In the genomic region with DNA sequence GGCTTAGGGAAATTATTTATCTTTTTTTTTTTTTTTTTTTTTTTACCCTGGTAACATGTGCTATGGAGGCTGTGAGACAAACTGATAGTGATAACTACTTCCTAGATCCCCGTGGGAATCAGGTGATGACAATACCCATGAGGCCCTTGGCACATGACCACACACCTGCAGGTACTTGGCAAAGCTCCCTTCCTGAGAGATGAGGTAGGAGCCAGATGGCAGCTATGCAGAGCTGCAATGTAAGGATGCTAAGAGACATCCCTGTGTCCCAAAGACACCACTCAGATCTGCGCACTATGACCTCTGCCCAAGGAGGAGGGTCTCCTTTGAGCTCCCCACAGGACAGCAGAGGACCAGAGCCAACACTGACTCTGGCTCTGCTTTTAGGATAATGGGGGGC, we compare ENCODE assay signal across 26 mouse cellular contexts.
DNase-seq lines count a peak whose midpoint lies in the region; ATAC-seq lines count a peak whose summit lies in the region.
"Had no signal": no experiment of that assay in that cellular context is flagged by ENCODE, and none has a peak within 500 bp of the region (broad histone marks: within the 10 kb centered on the region; RNA-seq: fewer than 3 reads in every experiment).

No protein-coding gene starts in this region.

- no peak overlapping the region for H3K4me2 ChIP-seq in heart, embryonic 11.5 days
- H3K4me2 ChIP-seq: hindbrain, embryonic 15.5 days; liver, embryonic 15.5 days; lung, embryonic 14.5 days; midbrain, embryonic 13.5 days; neural tube, embryonic 13.5 days had no signal

- H3K27me3 ChIP-seq in heart, embryonic 10.5 days (ENCODE audit: insufficient read depth, poor library complexity, severe bottlenecking), result no peaks in the 10 kb centered on the region
- no peaks in the 10 kb centered on the region for H3K27me3 ChIP-seq in heart, embryonic 11.5 days (ENCODE audit: control insufficient read depth, insufficient read depth, low read length)
- H3K27me3 ChIP-seq in midbrain, embryonic 10.5 days (ENCODE audit: low read depth, poor library complexity, severe bottlenecking), result no peaks in the 10 kb centered on the region
- H3K27me3 ChIP-seq: hindbrain, embryonic 15.5 days; liver, embryonic 15.5 days; midbrain, embryonic 13.5 days; neural tube, embryonic 13.5 days had no signal

- H3K36me3 ChIP-seq in heart, embryonic 10.5 days, result peaks cover 17% of the 10 kb centered on the region
- H3K36me3 ChIP-seq in heart, embryonic 11.5 days (ENCODE audit: control insufficient read depth, insufficient read depth, low read length), result no peaks in the 10 kb centered on the region; the same call in 1 of the 2 replicates
- H3K36me3 ChIP-seq in midbrain, embryonic 10.5 days, result no peaks in the 10 kb centered on the region
- H3K36me3 ChIP-seq: hindbrain, embryonic 15.5 days; liver, embryonic 15.5 days; midbrain, embryonic 13.5 days; neural tube, embryonic 13.5 days had no signal

- DNase-seq in heart, embryonic 10.5 days (ENCODE audit: low spot score), result no peak
- peak; percentile 90 for DNase-seq in cerebellum, adult 11-12 months
- peak; percentile 91 for DNase-seq in cerebellum, adult 9-11 months
- DNase-seq in midbrain, embryonic 10.5 days (ENCODE audit: low spot score), result no peak
- DNase-seq in gastrocnemius, postnatal 14 days, result no peak
- no peak for DNase-seq in layer of hippocampus, adult 11-12 months (ENCODE audit: low spot score)
- DNase-seq: adrenal gland, postnatal 14 days; gastrocnemius, adult 2 months; heart, adult 2 months; heart, postnatal 14 days; kidney, adult 18-20 months; kidney, postnatal 4 days; layer of hippocampus, postnatal 36 days; lung, embryonic 14.5 days; lung, postnatal 14 days; thymus, adult 2 months; thymus, postnatal 36 days had no signal

- H3K9me3 ChIP-seq in heart, embryonic 10.5 days, result no peaks in the 10 kb centered on the region
- H3K9me3 ChIP-seq in heart, embryonic 11.5 days (replicated peaks; ENCODE audit: control insufficient read depth, low read length), result no peaks in the 10 kb centered on the region
- no peaks in the 10 kb centered on the region for H3K9me3 ChIP-seq in midbrain, embryonic 10.5 days (replicated peaks)
- H3K9me3 ChIP-seq: hindbrain, embryonic 10.5 days; hindbrain, embryonic 15.5 days; liver, embryonic 15.5 days; midbrain, embryonic 13.5 days; neural tube, embryonic 13.5 days had no signal

- H3K9ac ChIP-seq in heart, embryonic 11.5 days (ENCODE audit: low read depth, low read length), result no peak overlapping the region
- H3K9ac ChIP-seq: hindbrain, embryonic 15.5 days; liver, embryonic 15.5 days; lung, embryonic 14.5 days; midbrain, embryonic 13.5 days; neural tube, embryonic 13.5 days had no signal

- ATAC-seq in heart, embryonic 11.5 days (replicated peaks; ENCODE audit: insufficient number of reproducible peaks, low FRiP score, low TSS enrichment), result no peak
- ATAC-seq: forebrain, embryonic 14.5 days; inflammation-experienced regulatory T-cells, adult 6 months; midbrain, embryonic 13.5 days had no signal

- intact Hi-C loops in gastrocnemius, postnatal 14 days (cut with DNase I; ENCODE audit: low total_unique reads), result no loop called here

- H3K4me1 ChIP-seq in heart, embryonic 10.5 days, result peaks cover 55% of the 10 kb centered on the region
- H3K4me1 ChIP-seq in heart, embryonic 11.5 days (ENCODE audit: control insufficient read depth, insufficient read depth, low read length), result peaks cover 20% of the 10 kb centered on the region
- peaks cover 41% of the 10 kb centered on the region for H3K4me1 ChIP-seq in midbrain, embryonic 10.5 days
- H3K4me1 ChIP-seq: liver, embryonic 15.5 days had no signal

- no peak overlapping the region for H3K4me3 ChIP-seq in heart, embryonic 10.5 days
- no peak overlapping the region for H3K4me3 ChIP-seq in heart, embryonic 11.5 days (ENCODE audit: low read depth, low read length)
- no peak overlapping the region for H3K4me3 ChIP-seq in midbrain, embryonic 10.5 days
- H3K4me3 ChIP-seq: gastrocnemius, adult 2 months; heart, adult 2 months; hindbrain, embryonic 10.5 days; hindbrain, embryonic 15.5 days; liver, embryonic 15.5 days; midbrain, embryonic 13.5 days; neural tube, embryonic 13.5 days had no signal

- WGBS in heart, embryonic 10.5 days, result 79% methylated on average over 2 of the region's 2 CpGs
- 66% methylated on average over 2 of the region's 2 CpGs for WGBS in heart, embryonic 11.5 days (ENCODE audit: insufficient replicate concordance)
- 98% methylated on average over 2 of the region's 2 CpGs for WGBS in midbrain, embryonic 10.5 days

- 0 out of 2 replicates have a peak overlapping the region, but pooled peaks have one; percentile 8 for H3K27ac ChIP-seq in heart, embryonic 10.5 days
- H3K27ac ChIP-seq in heart, embryonic 11.5 days (ENCODE audit: low read depth, low read length), result no peak overlapping the region
- no peak overlapping the region for H3K27ac ChIP-seq in midbrain, embryonic 10.5 days (replicated peaks)
- H3K27ac ChIP-seq: gastrocnemius, adult 2 months; heart, adult 2 months; hindbrain, embryonic 10.5 days; hindbrain, embryonic 15.5 days; kidney, postnatal 0 days; liver, embryonic 15.5 days; midbrain, embryonic 13.5 days; neural tube, embryonic 13.5 days had no signal

Comparison
In these comparisons a context has a peak if more than half of its experiments do, and no peak if none do; other contexts are left out.
1. DNase-seq: peak in cerebellum, adult 11-12 months (single experiment) and cerebellum, adult 9-11 months (single experiment); none in heart, embryonic 10.5 days (single experiment), midbrain, embryonic 10.5 days (single experiment), gastrocnemius, postnatal 14 days (single experiment) and layer of hippocampus, adult 11-12 months (single experiment).